Mouse (Mus musculus) testis, adult 2 months (tissue): ENCODE measurements around the gene Bap1. TPM values are rescaled to one million over a fixed set of nuclear protein-coding genes. Genes with fewer than 3 reads are reported as not detected.

Experiments
- H3K27ac ChIP-seq: fragments of 200-500 bp; 2 replicates; pipeline ENCODE4 v1.5.1; 2012; ENCODE audit warnings: low read depth, low read length; ENCODE audit not compliant: control insufficient read depth, insufficient read depth
- H3K27me3 ChIP-seq: fragments of 200-500 bp; 2 replicates; pipeline ENCODE4 v1.6.1; 2012; ENCODE audit warnings: mild to moderate bottlenecking, low read length, moderate library complexity; ENCODE audit not compliant: control insufficient read depth, insufficient read depth
- H3K36me3 ChIP-seq: fragments of 200-500 bp; 2 replicates; pipeline ENCODE4 v1.6.1; 2012; ENCODE audit warnings: mild to moderate bottlenecking, low read length; ENCODE audit not compliant: control insufficient read depth, insufficient read depth
- H3K4me1 ChIP-seq: fragments of 200-500 bp; 2 replicates; pipeline ENCODE4 v1.6.1; 2012; ENCODE audit warnings: low read length; ENCODE audit not compliant: control insufficient read depth, insufficient read depth
- H3K4me3 ChIP-seq: fragments of 200-500 bp; 2 replicates; pipeline ENCODE4 v1.5.1; 2012; ENCODE audit warnings: low read depth, mild to moderate bottlenecking, low read length, moderate library complexity, mixed read lengths; ENCODE audit not compliant: control insufficient read depth
- CTCF ChIP-seq: fragments of 200-500 bp; IDR thresholded peaks from 2 replicates; pipeline ENCODE4 v1.5.1; 2012; ENCODE audit warnings: low read depth, mild to moderate bottlenecking, inconsistent platforms, low read length, moderate library complexity; ENCODE audit not compliant: control insufficient read depth, insufficient read depth, insufficient replicate concordance
- POLR2A ChIP-seq: fragments of 200-500 bp; IDR thresholded peaks from 2 replicates; pipeline ENCODE4 v1.6.1; 2012; ENCODE audit warnings: low read depth, mild to moderate bottlenecking, inconsistent platforms, low read length, moderate library complexity; ENCODE audit not compliant: control insufficient read depth
- polyA plus RNA-seq: library from polyadenylated mRNA; depleted of rRNA; stranded (reverse); fragments of >200 nt; gene quantifications from 2 replicates; pipeline ENCODE4 v1.2.3, GENCODE M21; 2012

Gene Bap1
- polyA plus RNA-seq, 1 experiment = 84.1 TPM

- H3K27me3 ChIP-seq = no peaks in the 10 kb centered on the region
- H3K27ac ChIP-seq = no peak overlapping the region
- H3K4me1 ChIP-seq = no peaks in the 10 kb centered on the region
- TF ChIP-seq POLR2A = no peak
- TF ChIP-seq CTCF = peak; percentile 37; the same call in 1 of the 2 replicates
- H3K36me3 ChIP-seq = peaks cover 3% of the 10 kb centered on the region
- H3K4me3 ChIP-seq = no peak overlapping the region
Measured at GRCm38 (mm10) chr14:31233996-31234591, 17.2 kb upstream of the Bap1 start.

DNA sequence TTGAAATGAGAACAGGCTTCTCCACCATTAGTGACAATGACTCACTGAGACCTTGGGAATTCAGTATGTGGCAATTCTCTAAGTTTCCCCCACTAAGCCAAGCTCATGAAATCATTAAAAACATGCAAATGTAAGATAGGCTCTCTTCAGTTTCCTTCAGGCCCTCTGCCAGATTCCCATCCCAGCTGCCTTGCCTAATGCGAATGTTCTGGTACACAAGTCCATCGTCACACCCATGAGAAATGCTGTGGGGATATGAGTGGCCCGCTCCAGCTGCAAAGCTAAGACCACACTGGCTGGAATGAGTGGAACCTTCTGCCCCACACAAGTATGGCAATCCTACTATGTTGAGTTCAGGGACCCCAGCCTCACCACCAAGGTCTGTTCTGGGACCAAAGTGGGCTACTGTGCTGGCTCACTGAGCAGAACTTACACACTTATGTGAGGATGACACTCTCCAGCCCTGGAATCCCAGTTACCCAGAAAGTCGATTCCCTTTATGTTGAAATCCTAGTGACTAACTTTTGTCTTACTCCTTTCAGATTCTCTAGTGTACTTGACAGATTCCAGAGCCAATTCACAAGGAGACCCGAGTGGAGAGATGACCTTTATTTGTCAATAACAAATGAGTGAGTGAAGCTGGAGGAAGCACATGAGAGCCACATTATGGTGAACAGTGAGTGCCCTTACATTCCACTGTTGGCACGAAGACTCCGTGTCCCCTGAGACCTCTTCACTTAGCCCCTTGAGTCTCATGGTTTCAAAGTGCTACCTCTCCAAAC, 14.0 kb upstream of the Bap1 start:
- Histone ChIP-seq H3K27ac (no peak overlapping the region), H3K4me3 (peak overlapping the region; percentile 35), H3K36me3 (peaks cover 3% of the 10 kb centered on the region), H3K4me1 (no peaks in the 10 kb centered on the region), H3K27me3 (no peaks in the 10 kb centered on the region)
- TF ChIP-seq CTCF (no peak), POLR2A (no peak)

DNA sequence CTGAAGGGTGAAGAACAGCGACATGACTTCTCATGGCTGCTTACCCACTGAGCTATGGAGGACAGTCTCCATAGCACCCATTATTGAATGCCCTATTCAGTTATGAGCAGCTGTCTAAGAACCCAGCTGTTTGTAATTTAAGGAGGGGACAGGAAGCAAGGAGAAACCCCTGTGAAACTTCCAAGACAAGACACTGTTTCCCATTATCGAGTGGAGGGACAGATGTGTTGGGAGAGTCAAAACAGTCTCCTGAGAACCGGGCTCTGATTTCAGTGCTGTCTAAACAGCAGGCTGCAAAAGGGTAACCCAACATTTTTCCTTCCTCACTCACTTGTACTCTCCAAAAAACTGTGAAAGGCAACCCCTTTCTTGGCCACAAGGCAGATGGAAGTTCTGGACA, 10.7 kb upstream of the Bap1 start:
- Histone ChIP-seq H3K4me3 (no peak overlapping the region), H3K27me3 (no peaks in the 10 kb centered on the region), H3K4me1 (no peaks in the 10 kb centered on the region), H3K27ac (no peak overlapping the region), H3K36me3 (peaks cover 3% of the 10 kb centered on the region)
- TF ChIP-seq CTCF = no peak
- no peak for TF ChIP-seq POLR2A

GRCm38 (mm10) chr14:31244777-31245176, 6.5 kb upstream of the Bap1 start:
- TF ChIP-seq POLR2A (no peak), CTCF (no peak)

GRCm38 (mm10) chr14:31245946-31246345, 5.3 kb upstream of the Bap1 start:
- Histone ChIP-seq H3K4me3 (no peak overlapping the region), H3K27ac (no peak overlapping the region), H3K27me3 (no peaks in the 10 kb centered on the region), H3K36me3 (peaks cover 1% of the 10 kb centered on the region), H3K4me1 (no peaks in the 10 kb centered on the region; the same call in 1 of the 2 replicates)
- TF ChIP-seq CTCF (no peak), POLR2A (no peak)

More at GRCm38 (mm10) chr14:31244777-31245176, 6.5 kb upstream of the Bap1 start:
- H3K4me1 ChIP-seq = no peaks in the 10 kb centered on the region
- H3K4me3 ChIP-seq = no peak overlapping the region
- peaks cover 1% of the 10 kb centered on the region for H3K36me3 ChIP-seq
- H3K27me3 ChIP-seq = no peaks in the 10 kb centered on the region
- no peak overlapping the region for H3K27ac ChIP-seq

- no peak overlapping the region for H3K4me3 ChIP-seq
- no peaks in the 10 kb centered on the region for H3K27me3 ChIP-seq
- H3K4me1 ChIP-seq = no peaks in the 10 kb centered on the region; the same call in 1 of the 2 replicates
- peaks cover 1% of the 10 kb centered on the region for H3K36me3 ChIP-seq
- no peak for TF ChIP-seq POLR2A
- TF ChIP-seq CTCF = no peak
- H3K27ac ChIP-seq = no peak overlapping the region
Measured at GRCm38 (mm10) chr14:31248396-31248795, 2.9 kb upstream of the Bap1 start.
